Mouse (Mus musculus): ENCODE measurements around the gene Rplp0.

DNA sequence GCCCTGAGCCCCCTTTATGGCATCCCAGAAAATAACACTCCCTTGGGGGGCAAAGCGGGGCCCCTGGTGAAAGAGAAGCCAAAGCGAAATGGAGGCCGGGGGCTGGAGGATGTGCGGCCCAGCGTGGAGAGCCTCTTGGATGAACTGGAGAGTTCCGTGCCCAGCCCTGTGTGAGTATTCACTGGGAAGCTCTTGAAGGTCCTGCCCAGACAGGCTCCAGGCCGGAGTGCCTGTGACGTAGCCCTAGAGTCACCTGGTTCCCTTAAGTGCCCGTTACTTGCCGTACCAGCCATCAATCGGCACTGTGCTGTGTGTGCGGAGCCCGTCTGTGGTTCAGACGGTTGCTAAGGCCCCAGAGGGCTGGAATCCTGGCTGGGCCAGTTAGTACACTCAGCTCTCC is 13.6 kb upstream of the Rplp0 start:
- TF ChIP-seq GATA1 (IDR thresholded peaks at IDR 0.05; ENCODE audit: borderline replicate concordance, low read length) = no peak
- TF ChIP-seq FLI1 (IDR thresholded peaks at IDR 0.05; ENCODE audit: low read length) = no peak
